Mouse (Mus musculus) ES-Bruce4 (cell line): Measurements from ENCODE around the gene Arhgap29. TPM values are rescaled to one million over a fixed set of nuclear protein-coding genes. Genes with fewer than 3 reads are reported as not detected.

ENCODE experiments used
- H3K27ac ChIP-seq: 2 replicates; pipeline ENCODE4 v1.5.1; 2012; ENCODE audit warnings: low read length, inconsistent platforms; ENCODE audit not compliant: insufficient read depth
- H3K27me3 ChIP-seq: 2 replicates; pipeline ENCODE4 v1.6.1; 2012; ENCODE audit warnings: mild to moderate bottlenecking, low read length, inconsistent platforms; ENCODE audit not compliant: control insufficient read depth, poor library complexity, insufficient read depth, severe bottlenecking
- H3K36me3 ChIP-seq: 2 replicates; pipeline ENCODE4 v1.6.1; 2012; ENCODE audit warnings: inconsistent platforms, mild to moderate bottlenecking, low read length, moderate library complexity; ENCODE audit not compliant: control insufficient read depth, poor library complexity, insufficient read depth, severe bottlenecking
- H3K4me1 ChIP-seq: one replicate; pipeline ENCODE4 v1.8.1; 2011; ENCODE audit warnings: low read length; ENCODE audit not compliant: control insufficient read depth, insufficient read depth
- H3K4me3 ChIP-seq: 2 replicates; pipeline ENCODE4 v1.5.1; 2011; ENCODE audit warnings: low read depth, mild to moderate bottlenecking, low read length
- H3K9ac ChIP-seq: 2 replicates; pipeline ENCODE4 v1.6.1; 2012; ENCODE audit warnings: low read depth, mild to moderate bottlenecking, inconsistent platforms; ENCODE audit not compliant: poor library complexity, severe bottlenecking
- H3K9me3 ChIP-seq: replicated peaks from 2 replicates; pipeline ENCODE4 v1.6.1; 2012; ENCODE audit warnings: mild to moderate bottlenecking, low read length, inconsistent platforms; ENCODE audit not compliant: control insufficient read depth, poor library complexity, insufficient read depth, severe bottlenecking
- CTCF ChIP-seq: IDR thresholded peaks from one replicate; pipeline ENCODE4 v1.8.1; 2011; ENCODE audit warnings: low read depth, low read length
- EP300 ChIP-seq: IDR thresholded peaks from 2 replicates; pipeline ENCODE4 v1.6.1; 2011; ENCODE audit warnings: low read depth, low read length; ENCODE audit not compliant: insufficient read depth
- POLR2A ChIP-seq: IDR thresholded peaks from one replicate; pipeline ENCODE4 v1.8.1; 2011; ENCODE audit warnings: low read length; ENCODE audit not compliant: insufficient read depth
- polyA plus RNA-seq: library from polyadenylated mRNA; stranded (reverse); fragments of >200 nt; gene quantifications from 2 replicates; pipeline ENCODE4 v1.2.4, GENCODE M21; 2011; ENCODE audit warnings: low read depth; ENCODE audit not compliant: missing spikeins, insufficient read depth, insufficient read length

Gene Arhgap29
- polyA plus RNA-seq, 1 experiment = 70.1 TPM

GRCm38 (mm10) chr3:121937036-121937435, 15.3 kb upstream of the Arhgap29 start:
- no peak overlapping the region for H3K9ac ChIP-seq
- no peak overlapping the region for H3K27ac ChIP-seq
- no peaks in the 10 kb centered on the region for H3K36me3 ChIP-seq
- H3K9me3 ChIP-seq = no peaks in the 10 kb centered on the region
- TF ChIP-seq EP300 = no peak
- TF ChIP-seq POLR2A = no peak
- TF ChIP-seq CTCF = no peak
- no peaks in the 10 kb centered on the region for H3K27me3 ChIP-seq
- H3K4me3 ChIP-seq = no peak overlapping the region
- no peaks in the 10 kb centered on the region for H3K4me1 ChIP-seq

- no peaks in the 10 kb centered on the region for H3K9me3 ChIP-seq
- no peak overlapping the region for H3K9ac ChIP-seq
- no peak overlapping the region for H3K4me3 ChIP-seq
- H3K4me1 ChIP-seq = no peaks in the 10 kb centered on the region
- no peaks in the 10 kb centered on the region for H3K27me3 ChIP-seq
- no peak for TF ChIP-seq EP300
- no peak for TF ChIP-seq POLR2A
- TF ChIP-seq CTCF = no peak
- no peaks in the 10 kb centered on the region for H3K36me3 ChIP-seq
- no peak overlapping the region for H3K27ac ChIP-seq
Observed at GRCm38 (mm10) chr3:121939658-121940057, 12.7 kb upstream of the Arhgap29 start.

- H3K27me3 ChIP-seq = no peaks in the 10 kb centered on the region
- no peaks in the 10 kb centered on the region for H3K36me3 ChIP-seq
- no peaks in the 10 kb centered on the region for H3K9me3 ChIP-seq
- no peak for TF ChIP-seq POLR2A
- TF ChIP-seq CTCF = no peak
- no peak for TF ChIP-seq EP300
- H3K4me3 ChIP-seq = no peak overlapping the region
- no peak overlapping the region for H3K9ac ChIP-seq
- H3K27ac ChIP-seq = no peak overlapping the region
- H3K4me1 ChIP-seq = no peaks in the 10 kb centered on the region
Observed at GRCm38 (mm10) chr3:121940094-121940889, 12.0 kb upstream of the Arhgap29 start.

- Histone ChIP-seq H3K4me1 (no peaks in the 10 kb centered on the region), H3K9ac (no peak overlapping the region), H3K27ac (no peak overlapping the region), H3K27me3 (no peaks in the 10 kb centered on the region), H3K9me3 (no peaks in the 10 kb centered on the region), H3K4me3 (no peak overlapping the region), H3K36me3 (no peaks in the 10 kb centered on the region)
- TF ChIP-seq POLR2A (no peak), CTCF (no peak), EP300 (no peak)
Observed at GRCm38 (mm10) chr3:121941204-121941745, 11.1 kb upstream of the Arhgap29 start.

GRCm38 (mm10) chr3:121945957-121946356, 6.4 kb upstream of the Arhgap29 start:
- Histone ChIP-seq H3K27ac (no peak overlapping the region), H3K9me3 (no peaks in the 10 kb centered on the region), H3K4me3 (no peak overlapping the region), H3K36me3 (no peaks in the 10 kb centered on the region), H3K4me1 (no peaks in the 10 kb centered on the region), H3K27me3 (no peaks in the 10 kb centered on the region; the same call in 1 of the 2 replicates), H3K9ac (no peak overlapping the region)
- TF ChIP-seq POLR2A (no peak), CTCF (no peak), EP300 (no peak)

- Histone ChIP-seq H3K27ac (no peak overlapping the region), H3K9ac (no peak overlapping the region), H3K27me3 (no peaks in the 10 kb centered on the region; the same call in 1 of the 2 replicates), H3K4me1 (no peaks in the 10 kb centered on the region), H3K36me3 (no peaks in the 10 kb centered on the region), H3K4me3 (no peak overlapping the region), H3K9me3 (no peaks in the 10 kb centered on the region)
- TF ChIP-seq POLR2A (no peak), CTCF (no peak), EP300 (no peak)
Observed at GRCm38 (mm10) chr3:121946765-121947164, 5.6 kb upstream of the Arhgap29 start.
